Mouse (Mus musculus) neural tube, embryonic 14.5 days (tissue): Measurements from ENCODE around the gene Tti1. TPM values are rescaled to one million over a fixed set of nuclear protein-coding genes. Genes with fewer than 3 reads are reported as not detected.
"Not testable (repeated sequence)": the region's sequence is repeated elsewhere in the genome, so short reads cannot be mapped to it uniquely, and the experiment has no call there.

Experiments
- ATAC-seq: fragments of 200-750 bp; cut with Nextera tagmentation; 2 replicates; pipeline ENCODE4 v1.8.0; 2017; ENCODE audit warnings: low read depth, mild to moderate bottlenecking, moderate TSS enrichment, moderate library complexity
- H3K27ac ChIP-seq: fragments of 300-500 bp; sonication (generic); 2 replicates; pipeline ENCODE4 v1.5.1; 2014; ENCODE audit warnings: low read depth, mild to moderate bottlenecking, control low read depth, low read length, moderate library complexity, mixed read lengths
- H3K27me3 ChIP-seq: fragments of 300-500 bp; sonication (generic); 2 replicates; pipeline ENCODE4 v1.6.1; 2014; ENCODE audit warnings: low read length; ENCODE audit not compliant: control insufficient read depth, insufficient read depth
- H3K36me3 ChIP-seq: fragments of 300-500 bp; sonication (generic); 2 replicates; pipeline ENCODE4 v1.6.1; 2014; ENCODE audit warnings: low read length, mixed read lengths; ENCODE audit not compliant: control insufficient read depth, insufficient read depth
- H3K4me1 ChIP-seq: fragments of 300-500 bp; sonication (generic); 2 replicates; pipeline ENCODE4 v1.6.1; 2014; ENCODE audit warnings: low read length; ENCODE audit not compliant: control insufficient read depth, insufficient read depth
- H3K4me2 ChIP-seq: fragments of 300-500 bp; sonication (generic); 2 replicates; pipeline ENCODE4 v1.6.1; 2014; ENCODE audit warnings: mild to moderate bottlenecking, low read depth, low read length, control low read depth
- H3K4me3 ChIP-seq: fragments of 300-500 bp; sonication (generic); 2 replicates; pipeline ENCODE4 v1.5.1; 2014; ENCODE audit warnings: low read depth, low read length, control low read depth, mixed read lengths
- H3K9ac ChIP-seq: fragments of 300-500 bp; sonication (generic); replicated peaks from 2 replicates; pipeline ENCODE4 v1.6.1; 2014; ENCODE audit warnings: low read depth, mild to moderate bottlenecking, control low read depth, low read length, mixed read lengths
- H3K9me3 ChIP-seq: fragments of 300-500 bp; sonication (generic); 2 replicates; pipeline ENCODE4 v1.6.1; 2016; ENCODE audit warnings: low read length; ENCODE audit not compliant: control insufficient read depth
- WGBS: fragments of 180-500 bp; shearing (Covaris S2); extraction: QIAGEN DNeasy Blood & Tissue Kit; methylation state at CpG from one replicate; pipeline ENCODE4 v1.1.7; 2014; 5-methylcytosine and 5-hydroxymethylcytosine counted together
- polyA plus RNA-seq: library from polyadenylated mRNA; unstranded; fragments of >200 nt; fragmentation: Nextera tagmentation; extraction: Ambion mirVana; gene quantifications from 2 replicates; pipeline ENCODE4 v1.2.1, GENCODE M21; 2014

The Tti1 gene
- polyA plus RNA-seq, 1 experiment from 2014 or later = 13.8 TPM

GRCm38 (mm10) chr2:158065064-158065463 is 36.8 kb upstream of the Tti1 start:
- no peak overlapping the region for H3K9ac ChIP-seq
- no peak overlapping the region for H3K4me3 ChIP-seq
- no peaks in the 10 kb centered on the region; the same call in 1 of the 2 replicates for H3K4me1 ChIP-seq
- H3K27me3 ChIP-seq = no peaks in the 10 kb centered on the region
- 88% methylated on average over 5 of the region's 5 CpGs for WGBS
- H3K27ac ChIP-seq = no peak overlapping the region
- no peak for ATAC-seq
- H3K36me3 ChIP-seq = peaks cover 16% of the 10 kb centered on the region
- H3K4me2 ChIP-seq = no peak overlapping the region
- no peaks in the 10 kb centered on the region for H3K9me3 ChIP-seq

GRCm38 (mm10) chr2:158064571-158065048 is 36.4 kb upstream of the Tti1 start:
- WGBS = 53% methylated on average over 3 of the region's 3 CpGs
- Histone ChIP-seq H3K27ac (no peak overlapping the region), H3K9ac (no peak overlapping the region), H3K9me3 (no peaks in the 10 kb centered on the region), H3K4me3 (no peak overlapping the region), H3K4me2 (no peak overlapping the region), H3K36me3 (peaks cover 17% of the 10 kb centered on the region), H3K27me3 (no peaks in the 10 kb centered on the region), H3K4me1 (peaks cover under 1% of the 10 kb centered on the region)
- no peak for ATAC-seq

GRCm38 (mm10) chr2:158063036-158063435 is 34.8 kb upstream of the Tti1 start:
- Histone ChIP-seq H3K36me3 (peaks cover 17% of the 10 kb centered on the region), H3K27ac (no peak overlapping the region), H3K4me3 (no peak overlapping the region), H3K4me2 (no peak overlapping the region), H3K27me3 (no peaks in the 10 kb centered on the region), H3K9me3 (no peaks in the 10 kb centered on the region), H3K9ac (no peak overlapping the region), H3K4me1 (peaks cover 7% of the 10 kb centered on the region)
- WGBS = 94% methylated on average over 3 of the region's 3 CpGs
- ATAC-seq = no peak

- no peaks in the 10 kb centered on the region for H3K27me3 ChIP-seq
- H3K9ac ChIP-seq = no peak overlapping the region
- WGBS = 35% methylated on average over 8 of the region's 8 CpGs
- H3K4me2 ChIP-seq = no peak overlapping the region
- peak overlapping the region; percentile 39; the same call in 1 of the 2 replicates for H3K27ac ChIP-seq
- no peaks in the 10 kb centered on the region for H3K9me3 ChIP-seq
- peaks cover 7% of the 10 kb centered on the region for H3K4me1 ChIP-seq
- peaks cover 12% of the 10 kb centered on the region for H3K36me3 ChIP-seq
- ATAC-seq = peak; percentile 63; the same call in 1 of the 2 replicates
- no peak overlapping the region for H3K4me3 ChIP-seq
These were observed 31.5 kb upstream of the Tti1 start for GRCm38 (mm10) chr2:158059666-158060105.

GRCm38 (mm10) chr2:158058534-158058933 is 30.3 kb upstream of the Tti1 start:
- WGBS = 74% methylated on average over 10 of the region's 10 CpGs
- no peak for ATAC-seq
- Histone ChIP-seq H3K27me3 (no peaks in the 10 kb centered on the region), H3K4me2 (no peak overlapping the region), H3K9me3 (no peaks in the 10 kb centered on the region), H3K4me3 (no peak overlapping the region), H3K27ac (no peak overlapping the region), H3K4me1 (peaks cover 7% of the 10 kb centered on the region), H3K36me3 (peaks cover 12% of the 10 kb centered on the region), H3K9ac (no peak overlapping the region)

GRCm38 (mm10) chr2:158057030-158057429 is 28.8 kb upstream of the Tti1 start:
- Histone ChIP-seq H3K27ac (no peak overlapping the region), H3K36me3 (peaks cover 12% of the 10 kb centered on the region), H3K4me1 (peaks cover 7% of the 10 kb centered on the region), H3K9me3 (no peaks in the 10 kb centered on the region), H3K9ac (no peak overlapping the region), H3K27me3 (no peaks in the 10 kb centered on the region), H3K4me2 (no peak overlapping the region), H3K4me3 (no peak overlapping the region)
- WGBS = 85% methylated on average over 3 of the region's 3 CpGs
- no peak for ATAC-seq

- WGBS = 86% methylated on average over 8 of the region's 8 CpGs
- H3K27me3 ChIP-seq, H3K27ac ChIP-seq, H3K4me1 ChIP-seq, H3K4me3 ChIP-seq, H3K4me2 ChIP-seq, ATAC-seq, H3K9me3 ChIP-seq, H3K9ac ChIP-seq: not testable (repeated sequence)
- peaks cover 12% of the 10 kb centered on the region for H3K36me3 ChIP-seq
These were observed 27.1 kb upstream of the Tti1 start for GRCm38 (mm10) chr2:158055383-158055782.

GRCm38 (mm10) chr2:158054596-158054995 is 26.4 kb upstream of the Tti1 start:
- H3K27ac ChIP-seq = no peak overlapping the region
- H3K9me3 ChIP-seq = no peaks in the 10 kb centered on the region
- no peak overlapping the region for H3K9ac ChIP-seq
- WGBS = 92% methylated on average over 3 of the region's 3 CpGs
- H3K4me3 ChIP-seq = no peak overlapping the region
- no peak overlapping the region for H3K4me2 ChIP-seq
- H3K4me1 ChIP-seq = peaks cover 7% of the 10 kb centered on the region
- H3K27me3 ChIP-seq = no peaks in the 10 kb centered on the region
- ATAC-seq = no peak
- peaks cover 14% of the 10 kb centered on the region; the same call in 1 of the 2 replicates for H3K36me3 ChIP-seq

- no peak overlapping the region for H3K4me3 ChIP-seq
- H3K4me2 ChIP-seq = no peak overlapping the region
- H3K27ac ChIP-seq = no peak overlapping the region
- H3K4me1 ChIP-seq = no peaks in the 10 kb centered on the region
- peaks cover 25% of the 10 kb centered on the region for H3K36me3 ChIP-seq
- WGBS = 97% methylated on average over 8 of the region's 8 CpGs
- no peaks in the 10 kb centered on the region for H3K27me3 ChIP-seq
- H3K9ac ChIP-seq = no peak overlapping the region
- no peak for ATAC-seq
- H3K9me3 ChIP-seq = no peaks in the 10 kb centered on the region
These were observed 21.9 kb upstream of the Tti1 start for GRCm38 (mm10) chr2:158050116-158050515.
